Mouse (Mus musculus): ENCODE measurements around the gene Draxin.
"Not testable (repeated sequence)": the region's sequence is repeated elsewhere in the genome, so short reads cannot be mapped to it uniquely, and the experiment has no call there.

Gene Draxin

DNA sequence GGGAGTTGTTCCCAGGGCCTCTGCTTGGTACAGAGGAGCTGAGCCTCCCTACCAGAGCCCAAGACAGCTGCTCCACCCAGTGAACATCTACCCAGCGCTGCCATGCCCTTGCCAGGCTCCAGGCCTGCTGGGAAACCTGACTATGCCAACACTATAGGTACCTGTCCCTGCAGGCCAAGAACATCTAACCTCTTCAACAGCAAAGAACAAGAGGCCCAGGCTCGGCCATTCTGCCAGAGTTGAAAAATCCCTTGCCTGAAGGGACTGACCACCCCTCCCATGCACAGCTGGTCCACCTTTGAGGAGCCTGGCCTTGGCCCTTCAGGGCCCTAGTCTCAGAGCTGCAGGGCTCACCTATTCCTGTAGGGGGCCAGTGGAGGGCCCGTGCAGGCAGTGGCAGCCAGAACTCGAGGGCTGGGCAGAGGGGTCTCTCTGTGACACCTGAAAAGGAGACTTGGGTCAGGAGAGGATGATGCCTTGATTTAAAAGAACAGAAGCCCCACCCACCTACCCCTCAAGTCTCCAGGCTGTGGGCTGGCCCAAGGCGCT, 72.8 kb downstream of the Draxin start:
- DNase-seq (ENCODE audit: low read depth, low spot score): no peak

DNA sequence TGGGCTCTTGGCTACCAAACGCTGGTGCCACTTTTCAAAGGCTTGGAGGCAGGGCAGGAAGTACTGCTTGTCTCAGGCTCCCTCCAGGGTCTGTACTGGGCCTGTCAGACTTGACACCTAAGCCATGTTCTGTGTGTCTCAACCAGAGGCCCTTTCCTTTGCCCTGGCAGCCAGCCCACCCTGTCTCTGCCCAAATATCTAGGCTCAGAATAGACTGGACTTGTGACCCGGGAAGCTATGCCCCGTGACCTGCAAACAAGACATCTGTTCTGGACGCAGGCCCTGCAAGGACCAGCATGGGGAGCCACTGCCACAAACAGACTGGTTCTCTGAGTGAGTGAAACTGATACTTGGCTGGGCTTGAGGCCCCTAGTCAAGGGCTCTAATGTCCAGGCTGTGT, 73.7 kb downstream of the Draxin start:
- no peak for DNase-seq (ENCODE audit: low read depth, low spot score)

DNA sequence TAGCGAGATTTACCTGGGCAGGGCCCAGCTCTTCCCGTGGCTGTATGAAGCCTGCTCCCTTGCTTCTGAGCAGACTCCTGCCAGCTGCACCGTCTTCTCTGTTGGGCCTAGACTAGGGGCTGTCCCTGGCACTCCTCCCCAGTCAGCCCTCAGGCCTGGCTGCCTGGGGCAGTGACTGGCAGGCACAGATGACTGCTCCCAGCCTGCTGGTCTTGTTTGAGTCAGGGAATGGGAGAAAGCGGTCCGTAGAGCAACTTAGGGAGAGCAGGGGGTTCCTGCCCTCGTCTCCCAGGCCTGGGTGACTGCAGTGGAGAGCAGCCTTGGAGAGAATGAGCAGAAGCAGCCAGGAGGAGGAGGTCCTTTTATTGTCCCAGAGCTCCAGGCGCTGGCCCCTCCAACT, 74.3 kb downstream of the Draxin start:
- no peak for DNase-seq (ENCODE audit: low read depth, low spot score)

DNA sequence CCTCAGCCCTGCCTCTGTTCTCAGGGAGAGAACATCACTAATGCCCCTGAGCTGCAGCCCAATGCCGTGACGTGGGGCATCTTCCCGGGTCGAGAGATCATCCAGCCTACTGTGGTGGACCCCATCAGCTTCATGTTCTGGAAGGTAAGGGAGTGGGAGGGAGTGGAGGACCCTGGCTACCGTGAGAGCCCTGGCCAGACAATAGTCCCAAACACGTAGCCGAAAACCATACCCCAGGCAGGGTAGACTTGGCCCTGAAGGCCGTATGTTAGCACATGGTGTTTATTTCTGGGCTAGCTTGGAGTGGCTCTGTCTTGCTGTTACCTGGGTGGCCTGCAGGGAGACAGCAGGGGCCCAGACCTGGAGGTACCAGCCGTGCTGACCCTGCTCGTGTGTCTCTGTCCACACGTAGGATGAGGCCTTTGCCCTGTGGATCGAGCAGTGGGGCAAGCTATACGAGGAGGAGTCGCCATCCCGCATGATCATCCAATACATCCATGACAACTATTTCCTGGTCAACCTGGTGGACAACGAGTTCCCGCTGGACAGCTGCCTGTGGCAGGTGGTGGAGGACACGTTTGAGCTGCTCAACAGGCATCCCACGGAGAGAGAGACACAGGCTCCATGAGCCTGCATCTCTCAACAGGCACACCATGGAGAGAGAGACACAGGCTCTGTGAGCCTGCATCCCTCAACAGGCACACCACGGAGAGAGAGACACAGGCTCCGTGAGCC, 75.4 kb downstream of the Draxin start:
- DNase-seq (ENCODE audit: low read depth, low spot score): no peak

DNA sequence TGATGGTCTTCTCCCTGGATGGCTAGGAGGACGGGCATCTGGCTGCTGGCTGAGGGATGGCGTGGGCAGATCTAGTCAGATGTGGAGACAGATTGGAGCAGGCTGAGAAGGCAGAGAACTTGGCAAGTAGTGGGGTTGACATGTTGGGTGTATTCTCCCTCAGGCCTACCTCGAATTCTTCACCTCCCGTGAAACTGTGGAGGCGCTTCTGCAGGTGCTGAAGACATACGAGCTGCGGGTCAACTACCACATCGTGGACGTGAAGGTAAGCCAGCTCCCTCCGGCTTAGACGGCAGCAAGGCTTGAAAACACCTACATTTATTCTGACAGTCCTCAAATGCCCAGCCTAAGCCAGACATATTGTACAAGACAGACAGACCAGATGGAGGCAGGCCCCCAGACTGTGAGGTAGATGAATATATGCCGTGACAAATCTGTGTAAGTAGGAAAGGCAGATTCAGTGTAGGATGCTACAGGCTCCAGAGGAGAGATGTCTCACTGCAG, 77.0 kb downstream of the Draxin start:
- DNase-seq (ENCODE audit: low read depth, low spot score): no peak

DNA sequence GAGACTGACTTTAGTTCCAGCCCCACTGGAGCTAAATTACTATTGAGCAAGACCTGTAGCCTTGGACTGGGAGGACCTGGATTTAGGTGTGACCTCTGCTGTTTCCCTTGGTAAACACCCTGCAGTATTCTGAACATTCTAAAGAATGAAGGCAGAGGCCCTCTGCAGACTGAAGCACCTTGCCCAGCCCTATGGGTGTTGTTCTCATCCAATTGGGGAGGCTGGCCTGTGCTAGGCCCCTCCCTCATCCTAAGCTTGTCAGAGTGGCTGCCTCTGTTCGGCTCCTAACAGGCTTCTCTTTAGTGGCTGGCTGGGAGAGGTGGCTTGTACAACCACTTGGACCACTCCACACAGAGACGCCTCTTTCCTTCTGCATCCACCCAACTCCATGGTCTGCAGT, 77.5 kb downstream of the Draxin start:
- DNase-seq (ENCODE audit: low read depth, low spot score): no peak

DNA sequence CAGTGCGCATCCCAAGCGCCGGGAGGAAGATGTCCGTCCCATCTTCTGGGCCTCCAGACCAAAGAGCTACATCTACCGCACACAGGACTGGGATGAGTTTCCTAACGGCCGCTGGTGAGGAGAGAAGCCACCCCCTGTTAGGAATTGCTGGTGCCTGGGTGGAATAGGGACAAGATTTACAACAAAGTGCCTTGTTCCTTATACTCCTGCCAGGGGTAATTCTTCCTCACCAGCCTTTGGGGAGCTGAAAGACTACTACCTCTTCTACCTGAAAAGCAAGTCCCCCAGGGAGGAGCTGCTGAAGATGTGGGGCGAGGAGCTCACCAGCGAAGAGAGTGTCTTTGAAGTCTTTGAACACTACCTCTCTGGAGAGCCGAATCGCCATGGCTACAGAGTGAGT, 78.6 kb downstream of the Draxin start:
- DNase-seq (ENCODE audit: low read depth, low spot score): no peak

DNA sequence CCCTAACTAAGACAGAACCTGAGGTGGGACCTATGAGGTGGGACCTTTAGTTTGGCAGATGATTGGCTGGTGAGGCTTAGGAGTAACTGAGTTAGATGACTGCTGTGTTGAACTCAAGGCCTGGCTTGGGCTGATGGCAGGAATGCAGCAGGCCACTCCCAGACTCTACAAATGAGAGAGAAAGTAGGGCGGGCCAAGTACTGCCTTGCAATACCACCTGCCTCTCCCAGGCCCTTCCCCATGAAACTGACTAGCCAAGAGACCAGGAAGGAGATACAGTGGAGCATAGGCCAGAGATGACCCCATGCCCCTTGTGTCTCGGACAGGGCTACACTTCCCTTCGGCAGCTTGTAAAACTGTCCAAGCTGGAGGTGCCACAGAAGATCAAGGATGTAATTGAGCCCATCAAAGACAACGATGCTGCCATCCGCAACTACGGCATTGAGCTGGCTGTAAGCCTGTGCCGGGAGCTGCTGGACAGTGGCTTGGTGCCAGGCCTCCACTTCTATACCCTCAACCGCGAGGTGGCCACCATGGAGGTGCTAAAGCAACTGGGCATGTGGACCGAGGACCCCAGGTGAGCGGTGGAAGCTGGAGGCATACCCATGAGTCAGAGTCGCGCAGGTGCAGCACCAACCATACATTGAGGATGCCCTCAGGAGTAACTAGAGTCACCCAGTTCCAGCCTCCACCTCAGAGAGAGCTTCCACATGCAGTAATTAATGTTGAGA, 79.3 kb downstream of the Draxin start:
- DNase-seq (ENCODE audit: low read depth, low spot score): no peak

DNA sequence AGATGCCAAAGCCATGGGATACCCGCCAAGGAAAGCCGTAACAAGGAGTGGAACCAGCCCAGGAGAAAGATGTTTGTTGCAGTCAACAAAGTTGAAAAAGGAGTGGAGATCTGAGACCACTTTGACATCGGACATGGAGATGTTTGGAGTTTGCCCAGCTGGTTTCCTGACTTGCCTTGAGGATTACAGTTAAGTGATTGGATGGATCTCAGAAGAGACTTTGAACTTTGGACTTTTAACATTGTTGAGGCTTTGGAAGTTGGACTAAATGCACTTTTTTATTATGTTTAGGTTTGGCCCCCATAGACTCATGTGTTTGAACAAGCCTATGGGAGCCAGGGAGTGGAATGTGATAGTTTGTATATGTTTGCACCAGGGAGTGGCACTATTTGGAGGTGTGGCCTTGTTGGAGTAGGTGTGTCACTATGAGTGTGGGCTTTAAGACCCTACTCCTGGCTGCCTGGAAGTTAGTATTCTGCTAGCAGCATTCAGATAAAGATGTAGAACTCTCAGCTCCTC, 80.0 kb downstream of the Draxin start:
- DNase-seq (ENCODE audit: low read depth, low spot score): not testable (repeated sequence)
